Mouse (Mus musculus) heart, adult 18-20 months (tissue): Measurements from ENCODE around the gene Pik3c2g. TPM values are rescaled to one million over a fixed set of nuclear protein-coding genes. Genes with fewer than 3 reads are reported as not detected.

Source experiments
- DNase-seq, 2 experiments: peaks; one replicate each; pipeline ENCODE4 v3.0.0; 2021 to 2022; ENCODE audit warnings: mixed read lengths in 1 of 2
- long read RNA-seq, 2 experiments: library from polyadenylated mRNA; stranded (forward); transcript quantifications; one replicate each; pipeline ENCODE4 v2.0.0; 2021
- total RNA-seq, 2 experiments: library from RNA; stranded (reverse); gene quantifications; 2 replicates each; pipeline ENCODE4 v1.2.3; 2021

Gene Pik3c2g
- total RNA-seq, result under 1 TPM in 1 of 2 experiments, not detected in 1; 0.41 TPM
- long read RNA-seq, experiment 1, result 0 reads
- long read RNA-seq, experiment 2, partial matches to known transcripts, result 0 of 1 reads
- long read RNA-seq, experiment 2, other reads (novel, unspliced or antisense), result 1 of 1 reads

DNA sequence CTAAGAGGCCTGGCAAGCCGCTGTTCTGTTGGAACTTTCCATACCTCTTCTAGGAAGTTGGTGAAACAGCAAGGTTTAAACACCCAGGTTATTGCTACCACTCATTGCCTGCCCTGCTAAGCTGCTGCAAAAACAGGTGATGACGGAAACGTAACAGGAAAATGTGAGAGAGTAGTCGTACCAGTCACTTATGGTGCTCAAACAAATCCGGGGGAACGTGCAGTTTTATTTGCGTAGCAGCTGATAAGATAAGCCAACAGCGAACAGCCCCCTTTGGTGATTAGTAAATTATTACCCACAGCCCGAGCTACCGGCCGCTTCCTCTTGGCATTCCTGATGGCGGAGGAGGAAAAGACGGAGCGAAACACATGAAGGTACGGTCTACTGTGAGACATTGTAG, at the start of gene Pik3c2g:
TSS of gene Pik3c2g (plus strand) at position 330 of the 400 bp plus-strand sequence.
- no peak for DNase-seq

DNA sequence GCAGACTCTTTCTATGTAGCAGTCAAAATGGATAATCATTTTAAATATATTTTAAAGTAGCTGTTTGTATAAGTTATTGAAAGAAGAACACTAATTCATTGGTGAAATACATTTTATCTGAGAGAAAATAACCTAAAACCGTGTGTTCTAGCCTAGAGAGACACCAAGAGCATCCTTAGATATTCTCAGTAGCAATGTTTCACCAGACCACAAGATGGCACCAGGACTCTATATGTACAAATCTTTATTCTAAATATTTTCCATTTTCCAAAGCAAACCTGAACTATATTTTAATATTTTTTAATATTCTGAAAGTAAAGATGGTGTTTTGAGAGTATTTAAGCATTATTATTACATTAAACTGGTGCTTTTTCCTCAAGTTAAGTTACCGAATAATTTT, 48.6 kb upstream of the Pik3c2g start:
- DNase-seq, result no peak

DNA sequence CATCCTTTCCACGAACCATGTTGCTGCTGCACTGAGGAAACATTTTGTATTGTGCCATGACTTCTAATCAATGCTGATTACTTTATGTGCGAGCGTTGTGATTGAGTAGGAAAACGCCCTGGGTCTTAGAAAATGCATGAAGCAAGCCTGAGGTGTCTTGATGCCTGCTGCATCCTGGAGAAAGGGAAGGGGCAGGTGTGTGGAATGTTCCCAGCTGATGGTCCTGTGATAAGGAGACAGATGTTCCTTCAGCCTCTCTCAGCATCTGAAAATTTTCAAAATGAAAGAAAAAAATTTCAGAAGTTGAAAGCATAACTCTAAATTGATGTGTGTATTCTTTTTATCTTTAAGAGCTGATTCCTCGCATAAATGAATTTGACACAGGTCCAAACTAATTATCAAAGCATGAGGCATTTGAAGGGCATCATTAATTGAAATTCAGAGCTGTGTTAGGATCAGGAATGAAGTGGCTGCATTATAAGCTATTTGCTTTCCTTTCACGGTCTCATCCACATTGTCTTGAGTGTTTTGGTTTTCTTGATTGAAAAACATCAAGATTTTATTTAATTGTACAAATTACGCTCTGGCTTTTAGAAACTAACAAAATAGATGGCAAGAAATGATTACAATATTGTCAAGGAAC, 31.4 kb upstream of the Pik3c2g start:
- no peak for DNase-seq

DNA sequence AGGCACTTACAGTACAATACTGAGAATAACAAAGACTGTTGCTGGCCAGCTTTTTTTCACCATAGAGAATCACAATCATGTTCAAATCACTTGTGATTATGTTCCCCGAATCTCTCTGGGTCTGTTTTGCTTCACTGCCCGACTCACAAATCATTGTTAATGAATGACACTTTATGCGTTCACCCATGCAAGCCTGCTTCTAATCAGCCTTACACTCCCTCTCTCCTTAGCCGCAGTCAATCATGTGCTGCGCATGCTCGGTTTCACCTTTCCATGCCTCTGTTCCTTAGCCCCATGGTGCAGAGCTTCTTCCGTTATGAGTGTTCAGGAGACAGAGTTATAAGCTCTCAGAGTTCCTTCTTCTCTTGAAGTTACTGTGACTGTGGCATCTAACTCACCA, 17.8 kb upstream of the Pik3c2g start:
- no peak for DNase-seq

DNA sequence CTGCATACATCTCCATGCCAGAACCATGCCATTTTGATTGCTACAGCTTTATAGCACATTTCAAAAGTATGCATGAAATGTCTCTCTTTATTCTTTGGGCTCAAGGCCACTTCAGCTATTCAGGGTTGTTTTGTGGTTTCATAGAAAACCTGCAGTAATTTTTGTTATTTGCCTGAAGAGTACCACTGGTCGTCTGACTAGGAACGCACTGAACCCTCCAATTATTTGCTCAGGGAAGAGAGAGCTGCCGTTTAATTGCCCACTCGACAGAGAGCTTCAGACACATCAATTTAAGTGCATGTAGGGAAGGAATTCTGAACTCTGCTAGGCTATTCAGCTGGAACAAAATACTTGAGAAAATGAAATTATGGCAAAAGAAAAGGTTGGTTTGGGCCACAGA, 11.2 kb upstream of the Pik3c2g start:
- DNase-seq, result no peak

DNA sequence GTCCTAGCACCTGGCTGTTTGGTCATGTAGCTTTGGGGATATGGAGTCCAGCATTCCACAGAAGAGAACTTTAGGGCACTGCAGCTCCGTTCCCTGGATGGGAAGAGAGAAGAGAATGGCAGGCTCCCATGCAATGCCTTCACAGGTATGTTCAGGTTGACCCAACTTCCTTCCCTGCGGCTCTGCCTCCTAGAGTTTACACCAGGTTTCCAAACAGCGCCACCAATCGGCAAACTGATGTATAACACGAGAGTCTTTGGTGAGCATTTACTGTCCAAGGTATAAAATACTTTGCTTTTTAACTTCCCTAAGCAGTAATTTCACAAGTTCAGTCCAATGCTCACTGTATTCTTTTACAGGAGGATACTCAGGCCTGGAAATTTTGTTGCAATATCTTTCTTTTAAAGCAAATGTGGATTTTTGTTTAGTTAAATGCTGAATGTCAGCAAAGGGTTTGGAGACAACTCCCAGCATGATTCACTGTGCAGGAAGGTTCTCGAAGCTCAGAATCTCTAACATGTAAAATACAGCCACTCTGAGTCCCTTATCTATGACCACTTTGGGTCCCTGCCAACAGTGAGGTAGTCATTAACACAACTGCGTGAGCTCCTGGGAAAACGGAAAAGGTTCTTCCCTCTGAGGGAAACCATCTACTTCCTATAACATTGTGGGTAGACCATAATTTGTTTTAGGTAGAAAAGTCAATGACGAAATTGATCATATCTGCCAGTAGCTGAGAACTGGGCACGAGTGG, 10.6 kb upstream of the Pik3c2g start:
- no peak for DNase-seq

DNA sequence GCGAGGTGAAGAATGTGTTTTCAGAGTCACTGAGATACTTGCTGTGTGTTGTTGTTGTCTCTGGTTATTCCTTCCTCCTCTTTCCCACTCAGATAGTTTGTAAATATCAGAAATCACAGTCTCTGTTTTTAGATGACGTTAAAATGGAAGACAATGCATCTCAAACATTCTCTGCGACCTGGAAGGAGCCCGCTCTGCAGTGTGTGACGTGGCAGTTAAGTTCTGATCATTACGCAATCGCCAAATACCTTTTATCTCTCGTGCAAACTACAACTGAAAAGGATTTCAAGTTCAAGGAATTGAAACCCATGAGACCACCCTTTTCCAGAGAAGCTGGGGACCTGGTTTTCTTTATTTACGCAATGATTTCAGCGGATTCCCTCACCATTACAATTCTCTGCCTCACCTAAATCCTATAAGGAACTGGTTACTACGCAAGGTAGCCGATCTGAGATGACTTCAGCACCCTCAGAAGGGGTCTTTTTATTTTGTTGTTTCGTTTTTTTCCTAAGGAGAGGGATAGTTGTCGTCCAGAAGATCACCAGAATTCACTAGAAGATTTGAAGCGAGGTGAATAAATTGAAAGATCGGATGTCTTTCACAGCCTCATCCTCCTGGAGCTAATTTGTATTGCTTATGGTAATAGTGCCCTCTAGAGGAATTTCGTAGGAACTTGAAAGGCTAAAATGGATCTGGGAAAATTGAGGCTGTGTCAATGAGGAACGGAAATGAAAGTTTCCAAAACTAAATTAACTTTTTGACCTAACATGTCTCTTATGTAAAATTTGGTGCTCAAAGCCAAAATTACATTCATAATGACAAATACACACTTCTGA, 9.8 kb upstream of the Pik3c2g start:
- no peak for DNase-seq

DNA sequence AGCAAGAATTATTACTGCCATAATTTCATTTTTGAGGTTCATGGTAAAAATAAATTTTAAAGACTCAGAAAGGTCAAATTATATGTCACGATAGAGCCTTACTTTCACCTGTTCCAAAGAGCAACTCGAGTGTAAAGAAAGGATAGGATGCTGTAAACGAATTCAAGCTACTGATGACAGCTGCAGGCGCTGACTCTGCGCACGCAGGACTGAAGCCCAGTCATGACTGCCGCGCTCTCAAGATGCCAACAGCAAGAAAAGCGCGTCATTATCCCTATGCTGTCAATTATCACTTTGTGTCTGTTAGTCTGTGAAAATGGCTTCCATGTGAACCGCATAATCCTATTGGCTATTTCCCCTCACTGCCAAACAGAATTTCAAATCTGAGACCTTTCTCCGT, 457 bp downstream of the Pik3c2g start:
- DNase-seq, result no peak

DNA sequence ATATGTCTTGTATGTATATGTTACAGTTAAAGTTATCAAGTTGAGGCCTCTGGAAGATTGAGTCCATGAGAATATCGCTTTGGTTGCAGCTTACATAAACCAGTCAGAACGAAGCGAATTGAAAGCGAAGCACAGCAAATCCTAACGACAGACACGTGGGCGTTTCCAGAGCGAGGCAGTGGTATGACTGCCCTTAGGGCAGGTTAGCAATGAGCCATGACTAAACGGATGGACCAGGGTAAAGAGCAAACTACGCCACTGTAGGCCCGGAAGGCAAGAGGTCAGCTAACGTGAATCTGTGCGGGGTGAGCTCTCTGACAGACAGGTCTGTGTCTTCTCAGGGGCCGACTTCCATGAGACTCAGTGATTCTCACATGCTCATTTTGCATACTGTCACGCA, 1.4 kb downstream of the Pik3c2g start:
- DNase-seq, result no peak

DNA sequence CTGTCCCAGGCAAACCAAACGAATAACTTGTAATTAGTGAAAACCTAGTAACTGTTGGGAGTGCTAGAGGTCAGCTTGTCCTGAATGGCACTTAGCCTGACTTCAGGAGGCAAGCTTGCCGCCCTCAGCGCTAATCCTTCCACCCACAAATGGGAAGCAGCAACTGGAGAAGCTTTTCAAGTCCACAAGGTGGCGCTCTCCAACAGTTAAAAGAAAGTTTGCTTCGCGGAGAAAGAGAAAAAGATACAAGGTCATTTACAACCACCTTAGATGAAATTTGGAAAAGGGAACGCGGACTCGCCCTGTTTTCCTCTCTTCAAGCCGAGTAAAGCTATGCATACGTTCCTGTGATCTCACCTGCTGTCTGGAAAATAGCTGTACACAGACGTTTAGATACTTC, 2.3 kb downstream of the Pik3c2g start:
- DNase-seq, result peak; percentile 26 to 60

DNA sequence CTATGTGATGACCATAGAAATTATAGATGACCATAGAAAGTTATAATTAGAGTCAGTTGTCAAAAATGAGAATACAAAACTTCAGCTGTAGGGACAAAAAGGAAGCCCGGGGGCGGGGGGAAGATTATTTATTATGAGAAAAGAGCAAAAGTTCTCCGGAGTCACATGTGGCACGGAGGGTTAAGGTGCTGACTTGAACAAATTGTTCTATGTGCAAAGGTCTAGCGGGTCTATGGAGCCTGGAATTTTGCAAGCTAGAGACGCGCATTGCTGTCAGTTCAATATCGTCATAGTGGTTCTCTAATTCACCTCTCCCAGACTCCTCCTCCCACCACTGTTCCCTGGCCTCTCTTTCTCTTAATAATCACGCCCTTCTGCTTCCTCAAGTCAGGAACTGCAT, 2.8 kb downstream of the Pik3c2g start:
- no peak for DNase-seq

DNA sequence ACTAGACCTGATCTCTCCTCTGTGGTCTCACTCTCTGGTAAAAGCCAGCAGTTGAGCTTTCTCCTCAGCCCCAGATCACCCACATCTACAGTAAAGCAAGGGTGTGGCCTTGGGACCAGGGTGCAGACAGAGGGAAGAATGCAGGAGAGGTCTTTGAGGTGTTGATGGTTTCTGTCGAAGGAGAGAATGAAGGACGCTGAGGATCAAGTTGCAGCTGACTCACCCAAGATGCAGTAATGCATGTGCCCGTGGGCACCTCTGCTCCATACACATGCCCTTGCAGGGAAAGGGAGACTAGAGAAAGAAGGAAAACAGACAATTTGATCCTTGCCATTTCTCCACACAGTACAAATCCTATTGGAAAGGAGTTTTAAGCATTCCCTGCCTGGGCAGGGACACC, 5.1 kb downstream of the Pik3c2g start:
- DNase-seq, result no peak

DNA sequence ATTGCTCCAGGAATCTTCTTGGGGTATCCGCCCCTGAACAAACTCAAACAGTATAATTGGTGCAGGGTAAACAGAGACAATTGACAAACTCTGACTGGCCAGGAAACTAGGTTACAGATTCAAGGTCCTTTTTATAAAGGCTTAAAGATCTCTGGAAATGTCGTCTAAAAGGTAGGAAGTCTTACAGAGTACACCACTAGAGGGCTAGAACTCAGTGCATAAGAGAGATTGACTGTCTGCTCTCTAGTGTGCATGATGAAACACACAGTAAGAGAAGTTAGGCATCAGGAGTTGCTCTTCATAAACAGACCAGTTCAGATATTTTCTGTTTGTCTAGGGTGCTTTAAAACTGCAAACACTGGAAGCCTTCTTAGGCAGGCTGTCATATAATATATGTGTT, 9.4 kb downstream of the Pik3c2g start:
- no peak for DNase-seq

DNA sequence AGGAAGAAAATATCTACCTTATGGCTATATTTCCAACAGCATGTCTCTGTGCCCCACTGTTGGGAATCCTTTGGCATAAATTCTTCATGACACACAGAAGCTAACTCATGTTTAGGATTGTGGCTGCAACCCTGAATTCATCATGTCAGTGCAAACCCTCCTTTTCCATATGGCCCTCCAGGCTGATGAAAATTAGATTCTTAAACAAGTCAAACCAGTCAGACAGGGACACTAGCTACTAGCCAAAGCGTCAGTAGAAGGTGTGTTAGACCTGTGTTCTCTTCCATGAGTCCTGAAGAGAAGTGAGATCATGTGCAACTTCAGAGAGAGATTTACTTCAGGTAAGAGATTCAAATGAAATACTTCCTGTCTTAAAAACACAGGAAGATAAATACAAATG, 12.2 kb downstream of the Pik3c2g start:
- no peak for DNase-seq

DNA sequence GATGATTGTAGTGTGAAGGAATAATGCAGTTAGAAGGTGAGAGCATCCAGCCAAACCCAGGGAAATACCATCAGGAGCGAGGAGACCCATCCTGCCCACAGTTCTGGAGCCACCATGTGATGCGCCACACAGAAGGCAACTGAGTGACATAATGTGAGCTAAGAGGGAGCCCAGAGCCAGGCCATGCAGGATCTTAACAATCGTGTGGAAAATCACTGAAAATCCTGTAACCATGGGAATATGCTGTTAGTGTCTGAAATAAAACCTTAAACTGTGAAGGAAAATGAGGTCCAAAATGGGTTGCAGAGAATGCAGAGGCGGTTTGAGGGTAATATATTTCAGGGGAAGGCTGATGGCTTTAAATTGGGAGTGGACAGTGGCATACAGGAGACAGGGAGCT, 31.8 kb downstream of the Pik3c2g start:
- DNase-seq, result no peak

DNA sequence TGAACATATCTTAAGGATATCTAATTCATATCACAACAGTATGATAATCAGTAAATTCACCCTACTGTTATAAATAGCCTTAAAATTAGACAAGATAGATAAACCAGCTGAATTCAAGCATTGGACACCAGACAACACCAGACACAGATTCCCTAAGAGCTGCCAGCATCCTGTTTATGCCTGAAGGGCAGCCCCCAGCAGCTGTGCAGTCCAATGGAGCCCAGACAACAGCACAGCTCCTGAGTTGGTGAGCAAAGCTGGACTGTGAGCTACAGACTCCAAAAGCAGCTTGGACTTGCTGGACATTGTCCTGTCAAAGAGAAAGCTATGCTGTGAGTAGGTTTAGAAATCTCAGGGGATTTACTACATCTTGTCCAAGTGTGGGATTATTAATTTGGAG, 37.7 kb downstream of the Pik3c2g start:
- no peak for DNase-seq

DNA sequence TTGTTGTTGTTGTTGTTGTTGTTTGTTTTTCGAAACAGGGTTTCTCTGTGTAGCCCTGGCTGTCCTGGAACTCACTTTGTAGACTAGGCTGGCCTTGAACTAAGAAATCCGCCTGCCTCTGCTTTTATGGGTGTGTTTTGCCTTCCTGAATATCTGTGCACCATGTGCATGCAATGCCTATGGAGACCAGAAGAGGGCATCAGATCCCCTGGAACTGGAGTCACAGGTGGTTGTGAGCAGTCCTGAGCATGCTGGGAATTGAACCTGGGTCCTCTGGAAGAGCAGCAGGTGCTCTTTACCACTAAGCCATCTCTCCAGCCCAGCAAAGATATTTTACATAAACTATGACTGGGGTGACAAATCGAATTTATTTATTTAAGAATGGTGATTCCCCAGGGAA, 47.5 kb downstream of the Pik3c2g start:
- DNase-seq, result no peak

DNA sequence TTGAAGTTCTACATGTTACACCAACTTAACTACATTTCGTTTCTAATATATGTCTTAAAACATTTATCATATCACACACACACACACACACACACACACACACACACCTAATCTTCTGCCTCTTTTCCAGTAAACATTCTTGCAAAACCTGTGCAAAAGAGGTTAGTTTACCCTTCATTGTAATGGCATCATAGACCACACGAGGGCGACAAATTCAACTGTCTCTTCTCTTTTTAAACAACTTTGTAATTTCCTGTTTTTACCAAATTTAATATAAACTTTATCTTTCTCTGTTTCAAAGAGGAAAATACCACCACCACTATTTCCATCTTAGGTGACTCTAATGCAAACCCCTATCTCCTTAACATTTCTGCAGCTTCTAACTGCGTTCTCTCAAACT, 68.4 kb downstream of the Pik3c2g start:
- peak in 1 of 2 experiments; percentile 42 for DNase-seq

DNA sequence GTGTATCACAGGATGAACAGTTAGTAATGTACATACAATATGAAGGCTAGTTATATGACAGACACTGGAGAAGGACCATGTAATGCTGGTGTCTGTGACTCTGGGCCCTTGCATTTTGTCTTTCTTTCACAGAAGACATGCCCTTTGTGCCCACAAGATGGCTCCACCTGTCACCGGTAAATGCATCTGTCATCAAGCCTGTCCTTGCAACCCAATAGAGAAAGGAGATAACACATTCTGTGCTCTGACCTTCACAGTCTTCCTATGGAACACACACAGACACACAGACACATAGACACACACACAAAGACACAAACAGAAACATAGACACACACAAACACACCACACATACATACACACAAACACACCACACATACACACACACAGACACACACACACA, 75.4 kb downstream of the Pik3c2g start:
- DNase-seq, result peak in 1 of 2 experiments; percentile 7

DNA sequence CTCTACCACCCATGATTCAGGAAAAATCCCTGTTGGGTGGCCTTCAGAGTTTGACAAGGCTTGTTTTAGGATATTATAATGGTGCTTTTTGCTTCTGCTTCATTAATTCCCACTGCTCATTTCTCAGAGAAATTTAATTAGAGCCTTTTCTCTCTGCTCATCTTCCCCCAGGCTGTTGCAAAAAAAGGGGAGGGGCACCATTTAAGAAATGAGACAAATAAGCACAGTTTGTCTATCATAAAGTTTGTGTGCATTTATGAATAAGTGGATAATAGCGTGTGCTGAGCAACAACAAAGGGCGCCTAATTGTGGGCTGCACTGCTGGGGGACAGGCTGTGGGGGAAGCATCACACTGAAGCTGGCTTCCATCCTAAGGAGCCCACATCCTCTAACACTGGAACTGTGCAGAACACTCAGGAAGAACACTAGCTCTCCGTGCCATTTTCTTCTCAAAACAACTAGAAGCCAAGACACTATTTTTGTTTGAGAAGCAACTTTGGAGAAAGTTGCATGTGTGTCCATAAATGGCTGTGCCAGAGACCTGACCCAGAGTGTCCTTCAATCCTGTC, 131.5 kb downstream of the Pik3c2g start:
- no peak for DNase-seq

DNA sequence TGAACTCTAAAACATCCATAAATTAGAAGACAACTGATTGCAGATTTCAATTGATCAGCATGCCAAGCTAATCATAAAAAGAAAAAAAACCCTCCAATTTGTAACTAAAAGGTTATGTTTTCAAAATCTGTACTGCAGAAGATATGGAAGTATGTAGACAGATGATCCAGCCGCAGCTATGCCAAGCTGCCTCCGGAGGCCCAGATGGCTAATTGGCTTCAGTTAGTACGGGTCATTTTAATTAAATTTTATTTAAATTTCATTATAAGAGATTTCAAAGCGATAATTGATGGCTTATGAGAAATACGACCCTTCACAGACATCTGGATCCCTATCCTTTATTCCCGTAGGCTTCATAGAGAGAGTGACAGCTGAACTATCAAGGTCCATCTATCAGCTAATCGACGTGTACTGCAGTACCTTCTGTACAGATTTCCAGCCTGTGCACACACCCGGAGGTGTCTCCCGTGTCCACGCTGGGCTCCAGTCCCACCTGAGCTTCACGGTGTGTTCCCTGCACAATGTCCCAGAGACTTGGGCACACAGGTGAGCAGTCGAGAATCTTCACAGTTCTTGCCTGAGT, 132.7 kb downstream of the Pik3c2g start:
- DNase-seq, result no peak
